Mouse (Mus musculus): ENCODE results near the gene Sgms1. TPM values are rescaled to one million over a fixed set of nuclear protein-coding genes. Genes with fewer than 3 reads are reported as not detected.

The Sgms1 gene
- 28.8 and 35.6 TPM in 2 replicates for polyA plus RNA-seq (2015; fragmentation: Nextera tagmentation; extraction: Ambion mirVana)

DNA sequence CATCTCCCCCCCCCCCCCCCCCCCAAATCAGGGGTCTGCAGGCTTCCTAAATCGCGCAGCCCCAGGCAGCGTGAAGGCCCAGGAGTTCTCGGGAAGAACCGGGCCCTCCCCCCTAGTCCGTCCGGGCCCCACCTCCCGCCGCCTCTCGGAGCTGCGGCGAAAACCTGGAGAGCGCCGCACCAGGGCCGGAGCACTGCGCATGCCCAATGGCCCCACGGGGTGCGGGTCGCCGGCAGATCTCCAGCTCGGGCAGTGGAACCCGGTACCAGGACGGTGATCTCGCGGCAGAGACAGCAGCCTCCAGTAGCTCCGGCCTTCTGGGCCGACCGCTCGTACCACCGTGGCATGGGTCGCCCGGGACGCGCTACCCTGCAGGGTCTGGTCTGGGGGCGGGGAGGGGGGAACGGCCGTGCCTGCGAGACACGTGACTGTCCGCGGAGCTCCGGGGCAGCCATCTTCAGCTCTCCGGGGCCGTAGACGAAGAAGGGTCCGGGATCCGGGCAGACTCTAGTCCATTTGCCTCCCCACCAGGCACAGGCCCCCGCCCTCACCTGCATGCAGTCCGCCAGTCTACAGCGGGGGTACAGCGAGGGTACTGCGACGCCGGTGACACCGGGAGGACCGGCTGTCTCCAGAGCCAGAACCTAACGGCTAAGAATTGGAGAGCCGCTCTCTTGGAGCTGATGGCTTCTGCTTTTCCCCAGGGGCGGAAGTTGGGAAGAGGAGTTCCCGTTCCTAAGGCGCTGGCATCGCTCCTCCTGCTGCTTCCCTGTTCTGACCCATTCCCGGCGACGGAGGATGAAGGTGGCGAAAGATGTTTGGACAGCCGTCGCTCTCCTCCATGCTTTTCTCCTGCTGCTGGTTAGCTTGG, at the start of gene Sgms1:
TSS of gene Sgms1 (minus strand) at position 714 of the 871 bp plus-strand sequence.
- peaks cover 20% of the 10 kb centered on the region for H3K4me1 ChIP-seq
- H3K9me3 ChIP-seq: no peaks in the 10 kb centered on the region
- H3K27me3 ChIP-seq: no peaks in the 10 kb centered on the region
- H3K27ac ChIP-seq: peak within 1 kb of the TSS; percentile 93
- ATAC-seq (ENCODE audit: insufficient number of reproducible peaks, insufficient read depth, low FRiP score, low TSS enrichment, low read depth): peak; percentile 92
- H3K9ac ChIP-seq: peak within 1 kb of the TSS; percentile 86
- 1% methylated on average over 67 of the region's 68 CpGs for WGBS
- peaks cover 3% of the 10 kb centered on the region; the same call in 1 of the 2 replicates for H3K36me3 ChIP-seq
- H3K4me3 ChIP-seq: peak within 1 kb of the TSS; percentile 83
- H3K4me2 ChIP-seq: peak within 1 kb of the TSS; percentile 95

DNA sequence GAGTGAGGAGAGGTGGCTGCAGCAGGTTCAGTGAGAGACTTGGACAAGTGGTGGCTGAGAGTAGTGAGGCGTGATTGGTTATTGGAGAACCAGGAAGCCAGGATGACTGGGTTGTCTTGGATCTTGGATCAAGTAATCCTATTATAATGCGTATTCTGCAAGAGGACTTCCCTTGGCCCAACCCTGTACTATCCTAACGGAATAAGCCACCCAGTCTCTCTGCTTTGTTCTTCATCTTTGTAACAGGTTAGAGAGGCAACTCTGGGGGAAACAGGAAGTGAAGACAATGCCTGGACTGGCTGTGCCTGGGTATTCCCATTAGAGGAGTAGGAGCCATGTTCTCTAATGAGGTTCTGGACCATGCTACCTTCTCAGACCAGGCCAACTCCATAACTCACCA, 36.3 kb upstream of the Sgms1 start:
- no peaks in the 10 kb centered on the region for H3K27me3 ChIP-seq
- H3K27ac ChIP-seq: no peak overlapping the region
- no peak overlapping the region for H3K9ac ChIP-seq
- H3K36me3 ChIP-seq: no peaks in the 10 kb centered on the region
- 85% methylated on average over 3 of the region's 3 CpGs for WGBS
- H3K4me2 ChIP-seq: no peak overlapping the region
- H3K9me3 ChIP-seq: no peaks in the 10 kb centered on the region
- no peaks in the 10 kb centered on the region for H3K4me1 ChIP-seq
- no peak overlapping the region for H3K4me3 ChIP-seq
- ATAC-seq (ENCODE audit: insufficient number of reproducible peaks, insufficient read depth, low FRiP score, low TSS enrichment, low read depth): no peak

DNA sequence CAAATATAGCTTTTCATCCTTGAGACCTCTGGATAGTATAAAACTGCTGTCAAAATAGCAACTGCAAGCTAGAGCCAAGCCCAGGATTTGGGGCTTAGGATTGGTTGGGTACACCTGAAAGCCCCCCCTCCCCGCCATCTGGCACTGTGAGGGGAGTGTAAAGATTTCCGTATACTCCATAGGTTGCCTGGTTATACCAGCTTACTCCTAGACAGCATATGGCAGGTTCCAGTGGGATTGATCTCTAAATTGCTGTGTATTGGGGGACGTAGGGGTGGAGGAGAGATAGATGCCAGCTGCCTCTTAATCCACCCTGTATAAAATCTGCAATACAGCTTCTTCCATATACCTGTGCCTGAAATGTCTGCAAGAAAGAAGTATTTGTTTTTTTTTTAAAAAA, 35.2 kb upstream of the Sgms1 start:
- Histone ChIP-seq H3K27me3 (no peaks in the 10 kb centered on the region), H3K4me2 (no peak overlapping the region), H3K27ac (no peak overlapping the region), H3K9ac (no peak overlapping the region), H3K36me3 (no peaks in the 10 kb centered on the region), H3K4me1 (no peaks in the 10 kb centered on the region), H3K9me3 (no peaks in the 10 kb centered on the region), H3K4me3 (no peak overlapping the region)
- no peak; the same call in 1 of the 2 replicates for ATAC-seq (ENCODE audit: insufficient number of reproducible peaks, insufficient read depth, low FRiP score, low TSS enrichment, low read depth)
- 88% methylated on average over 3 of the region's 3 CpGs for WGBS

DNA sequence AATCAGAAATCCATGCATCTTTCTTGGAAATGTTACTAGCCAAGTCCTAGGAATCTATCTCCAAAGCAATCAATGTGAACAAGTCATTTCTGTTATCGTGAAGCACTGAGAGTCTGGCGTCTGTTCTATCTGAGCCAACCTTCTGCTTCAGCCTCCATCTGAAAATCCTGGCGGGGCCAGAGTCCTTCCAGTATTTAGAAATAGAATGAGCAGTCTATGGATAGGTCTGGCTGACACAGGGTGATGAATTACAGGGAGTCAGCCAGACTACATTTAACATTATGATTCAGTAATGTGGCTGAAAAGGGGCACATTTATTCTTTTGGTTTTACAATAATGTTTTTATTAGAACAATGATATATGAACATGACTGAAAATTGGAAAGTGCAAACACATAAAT, 29.6 kb upstream of the Sgms1 start:
- H3K9ac ChIP-seq: no peak overlapping the region
- H3K9me3 ChIP-seq: no peaks in the 10 kb centered on the region
- WGBS: 77% methylated on average over 3 of the region's 3 CpGs
- H3K4me2 ChIP-seq: no peak overlapping the region
- ATAC-seq (ENCODE audit: insufficient number of reproducible peaks, insufficient read depth, low FRiP score, low TSS enrichment, low read depth): no peak
- no peak overlapping the region for H3K4me3 ChIP-seq
- H3K4me1 ChIP-seq: no peaks in the 10 kb centered on the region
- H3K27ac ChIP-seq: no peak overlapping the region
- H3K36me3 ChIP-seq: no peaks in the 10 kb centered on the region
- no peaks in the 10 kb centered on the region for H3K27me3 ChIP-seq

DNA sequence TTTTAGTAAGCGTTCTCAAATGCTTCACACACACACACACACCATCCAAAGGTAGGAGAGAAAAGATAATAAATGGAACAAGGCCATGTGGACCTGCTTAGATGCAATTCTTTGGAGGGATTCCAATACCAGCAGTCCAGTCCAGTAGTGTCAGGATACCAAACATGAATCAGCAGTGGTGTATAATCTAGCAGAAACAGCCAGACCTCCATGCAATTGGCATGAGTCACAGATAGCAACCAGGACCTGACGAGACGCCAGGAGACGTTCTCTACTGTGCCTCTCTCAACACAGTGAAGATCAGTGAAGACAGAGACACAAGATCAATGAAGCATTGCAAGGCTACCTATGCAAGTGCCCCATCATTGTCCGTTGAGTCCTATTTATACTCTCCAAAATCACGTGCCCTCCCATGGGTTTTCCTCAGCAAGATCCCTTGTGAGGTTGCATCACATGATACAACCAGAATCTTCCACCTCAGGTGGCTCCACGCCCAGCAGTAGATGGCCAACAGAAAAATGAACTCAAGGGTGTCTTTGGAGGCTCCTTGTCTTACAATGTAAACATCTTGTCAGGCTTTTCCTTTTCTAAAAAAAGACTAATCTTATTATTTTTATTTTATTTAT, 27.3 kb upstream of the Sgms1 start:
- no peak for ATAC-seq (ENCODE audit: insufficient number of reproducible peaks, insufficient read depth, low FRiP score, low TSS enrichment, low read depth)
- Histone ChIP-seq H3K27me3 (no peaks in the 10 kb centered on the region), H3K9me3 (no peaks in the 10 kb centered on the region), H3K36me3 (no peaks in the 10 kb centered on the region), H3K27ac (no peak overlapping the region), H3K9ac (no peak overlapping the region), H3K4me2 (no peak overlapping the region), H3K4me3 (no peak overlapping the region), H3K4me1 (no peaks in the 10 kb centered on the region)
- 91% methylated on average over 7 of the region's 7 CpGs for whole genome bisulfite sequencing

DNA sequence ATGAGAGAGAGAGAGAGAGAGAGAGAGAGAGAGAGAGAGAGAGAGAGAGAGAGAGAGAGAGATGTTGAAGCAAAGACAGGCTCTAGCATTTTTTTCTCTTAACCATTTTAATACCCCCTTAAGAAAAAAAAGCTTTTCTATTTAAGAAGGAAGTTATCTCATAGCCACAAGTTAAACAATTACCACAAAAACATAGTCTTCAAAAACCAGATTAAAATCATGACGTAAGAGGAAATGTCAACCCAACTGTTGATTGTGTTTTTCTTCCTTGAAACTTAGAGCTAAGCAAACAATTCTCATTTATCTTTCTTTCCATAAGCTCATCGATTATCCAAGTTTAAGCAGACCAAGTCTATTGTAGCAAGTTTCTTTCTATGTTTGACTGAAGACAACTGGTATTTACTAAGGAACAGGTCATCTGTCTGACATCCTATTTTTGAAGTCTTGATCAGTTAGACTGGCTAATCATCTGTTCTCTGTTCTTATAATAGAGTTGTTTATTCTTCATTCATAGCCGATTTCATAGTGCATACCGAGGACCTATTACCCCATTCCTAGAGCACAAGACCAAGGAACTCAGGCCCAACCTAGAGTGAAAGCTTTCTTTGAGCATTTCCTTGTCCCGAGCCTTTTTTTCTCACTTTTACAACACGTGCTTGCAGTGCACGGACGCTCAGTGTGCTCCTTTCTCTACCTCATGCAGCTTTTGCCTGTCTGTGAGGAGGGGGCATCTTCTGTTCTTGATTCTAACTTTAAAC, 20.3 kb upstream of the Sgms1 start:
- Histone ChIP-seq H3K36me3 (no peaks in the 10 kb centered on the region), H3K27me3 (no peaks in the 10 kb centered on the region), H3K4me3 (no peak overlapping the region), H3K27ac (no peak overlapping the region), H3K4me2 (no peak overlapping the region), H3K4me1 (no peaks in the 10 kb centered on the region), H3K9ac (no peak overlapping the region), H3K9me3 (no peaks in the 10 kb centered on the region)
- WGBS: 70% methylated on average over 8 of the region's 8 CpGs
- no peak for ATAC-seq (ENCODE audit: insufficient number of reproducible peaks, insufficient read depth, low FRiP score, low TSS enrichment, low read depth)

DNA sequence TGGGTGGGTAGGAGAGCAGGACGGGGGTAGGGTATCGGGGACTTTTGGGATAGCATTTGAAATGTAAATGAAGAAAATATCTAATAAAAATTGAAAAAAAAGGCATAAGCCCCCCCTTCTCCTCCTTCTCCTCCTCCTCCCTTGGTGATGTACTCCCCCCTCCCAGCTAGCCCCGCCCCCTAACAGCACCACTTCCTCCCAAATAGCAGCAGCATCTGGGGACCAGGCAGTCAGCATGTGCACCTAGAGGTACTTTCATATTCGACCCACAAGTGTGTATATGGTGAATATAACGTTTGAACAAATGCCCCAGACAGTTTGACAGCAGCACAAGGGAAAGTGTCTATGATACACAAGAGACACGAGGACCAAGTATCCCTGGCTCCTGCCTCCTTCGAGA, 17.2 kb upstream of the Sgms1 start:
- H3K9me3 ChIP-seq: no peaks in the 10 kb centered on the region
- H3K27me3 ChIP-seq: no peaks in the 10 kb centered on the region
- H3K4me3 ChIP-seq: no peak overlapping the region
- ATAC-seq (ENCODE audit: insufficient number of reproducible peaks, insufficient read depth, low FRiP score, low TSS enrichment, low read depth): no peak
- no peak overlapping the region for H3K27ac ChIP-seq
- no peak overlapping the region for H3K9ac ChIP-seq
- H3K4me2 ChIP-seq: no peak overlapping the region
- 76% methylated on average over 7 of the region's 7 CpGs for WGBS
- H3K36me3 ChIP-seq: no peaks in the 10 kb centered on the region
- no peaks in the 10 kb centered on the region for H3K4me1 ChIP-seq

DNA sequence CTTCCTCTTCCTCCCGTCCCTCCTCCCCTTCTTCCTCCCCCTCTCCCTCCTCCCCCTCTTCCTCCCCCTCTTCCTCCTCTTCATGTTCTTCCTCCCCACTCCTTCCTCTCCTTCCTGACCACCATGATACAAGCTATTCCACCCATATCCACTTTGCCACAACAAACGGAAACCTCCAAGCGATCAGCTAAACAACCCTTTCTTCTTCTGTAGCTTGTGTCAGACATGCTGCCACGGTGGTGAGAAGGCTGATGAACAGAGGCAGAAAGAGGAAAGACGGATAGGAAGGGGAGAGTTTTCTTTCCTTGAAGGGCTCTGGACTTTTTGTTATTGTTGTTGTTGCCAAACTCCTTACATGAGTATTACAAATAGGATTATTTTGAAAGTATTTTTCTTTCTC, 14.9 kb upstream of the Sgms1 start:
- Histone ChIP-seq H3K9me3 (no peaks in the 10 kb centered on the region), H3K36me3 (no peaks in the 10 kb centered on the region), H3K27ac (no peak overlapping the region), H3K4me3 (no peak overlapping the region), H3K27me3 (no peaks in the 10 kb centered on the region), H3K9ac (no peak overlapping the region), H3K4me1 (no peaks in the 10 kb centered on the region), H3K4me2 (no peak overlapping the region)
- no peak for ATAC-seq (ENCODE audit: insufficient number of reproducible peaks, insufficient read depth, low FRiP score, low TSS enrichment, low read depth)
- 66% methylated on average over 5 of the region's 5 CpGs for WGBS

DNA sequence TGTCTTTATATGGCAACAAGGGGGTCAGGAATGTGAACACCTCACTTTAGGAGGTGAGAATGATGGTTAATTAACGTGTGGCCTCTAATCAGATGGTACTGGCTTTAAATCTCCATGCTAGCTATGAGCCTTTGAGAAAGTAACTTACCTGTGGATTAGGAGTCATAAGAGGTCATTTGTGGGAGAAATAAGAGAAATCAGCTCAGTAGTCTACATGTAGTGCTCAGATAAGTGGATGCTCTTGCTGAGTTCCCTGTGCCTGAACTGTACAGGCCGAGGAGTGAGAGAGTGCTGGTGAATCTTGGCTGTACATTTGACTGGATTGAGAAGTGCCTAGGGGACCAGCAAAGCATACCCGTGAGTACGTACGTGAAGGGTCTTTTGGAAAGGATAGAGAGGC, 14.3 kb upstream of the Sgms1 start:
- Histone ChIP-seq H3K27me3 (no peaks in the 10 kb centered on the region), H3K4me1 (no peaks in the 10 kb centered on the region), H3K9me3 (no peaks in the 10 kb centered on the region), H3K9ac (no peak overlapping the region), H3K4me3 (no peak overlapping the region), H3K4me2 (no peak overlapping the region), H3K27ac (no peak overlapping the region), H3K36me3 (no peaks in the 10 kb centered on the region)
- ATAC-seq (ENCODE audit: insufficient number of reproducible peaks, insufficient read depth, low FRiP score, low TSS enrichment, low read depth): no peak
- WGBS: 83% methylated on average over 5 of the region's 5 CpGs

- no peak for ATAC-seq (ENCODE audit: insufficient number of reproducible peaks, insufficient read depth, low FRiP score, low TSS enrichment, low read depth)
- Histone ChIP-seq H3K4me1 (no peaks in the 10 kb centered on the region), H3K36me3 (no peaks in the 10 kb centered on the region), H3K9me3 (no peaks in the 10 kb centered on the region), H3K4me3 (no peak overlapping the region), H3K9ac (no peak overlapping the region), H3K27ac (no peak overlapping the region), H3K4me2 (no peak overlapping the region), H3K27me3 (no peaks in the 10 kb centered on the region)
- 83% methylated on average over 5 of the region's 5 CpGs for WGBS
Observed at GRCm38 (mm10) chr19:32398491-32398890, 9.0 kb upstream of the Sgms1 start.

GRCm38 (mm10) chr19:32396303-32396702, 6.8 kb upstream of the Sgms1 start:
- Histone ChIP-seq H3K9ac (no peak overlapping the region), H3K9me3 (no peaks in the 10 kb centered on the region), H3K27me3 (no peaks in the 10 kb centered on the region), H3K4me3 (no peak overlapping the region), H3K4me2 (no peak overlapping the region), H3K36me3 (no peaks in the 10 kb centered on the region), H3K27ac (no peak overlapping the region), H3K4me1 (no peaks in the 10 kb centered on the region)
- 84% methylated on average over 6 of the region's 6 CpGs for WGBS
- ATAC-seq (ENCODE audit: insufficient number of reproducible peaks, insufficient read depth, low FRiP score, low TSS enrichment, low read depth): no peak

Measured in embryonic facial prominence, embryonic 13.5 days (tissue).